Mouse (Mus musculus): ENCODE results near the gene Mrto4. TPM values are rescaled to one million over a fixed set of nuclear protein-coding genes. Genes with fewer than 3 reads are reported as not detected.
"Not testable (repeated sequence)": the region's sequence is repeated elsewhere in the genome, so short reads cannot be mapped to it uniquely, and the experiment has no call there.

Gene Mrto4
- 53.7 and 69.6 TPM in 2 replicates for total RNA-seq (2014; rRNA removed)
- 75.5 and 80.7 TPM in 2 replicates for polyA plus RNA-seq (2015; fragmentation: Nextera tagmentation; extraction: Ambion mirVana)

- H3K27me3 ChIP-seq (ENCODE audit: insufficient read depth, low read length), result no peaks in the 10 kb centered on the region
- DNase-seq, result peak; percentile 90
- peaks cover 12% of the 10 kb centered on the region; the same call in 1 of the 2 replicates for H3K4me1 ChIP-seq (ENCODE audit: insufficient read depth)
- TF ChIP-seq CTCF (IDR thresholded peaks at IDR 0.05; ENCODE audit: low read depth), result no peak
- peak; percentile 98 for ATAC-seq
- peak within 1 kb of the TSS; percentile 57 for H3K4me3 ChIP-seq (ENCODE audit: low read depth, low read length)
- peaks cover 39% of the 10 kb centered on the region for H3K36me3 ChIP-seq (ENCODE audit: insufficient read depth)
- under 1% methylated on average over 64 of the region's 64 CpGs for WGBS
- peak within 1 kb of the TSS; percentile 75 for H3K4me2 ChIP-seq (ENCODE audit: low read depth)
- H3K9me3 ChIP-seq (ENCODE audit: low read length), result no peaks in the 10 kb centered on the region
- peak within 1 kb of the TSS; percentile 92 for H3K27ac ChIP-seq (ENCODE audit: low read depth, low read length)
- peak within 1 kb of the TSS; percentile 83 for H3K9ac ChIP-seq
These were observed at the start of gene Mrto4, which contains the start of the genes Emc1 and Ubr4 for GRCm38 (mm10) chr4:139351931-139352711. Mrto4 (minus strand) TSS chr4:139352576. Emc1 (plus strand) TSS chr4:139352587. Ubr4 (plus strand) TSS chr4:139352609.

- Histone ChIP-seq H3K4me3 (ENCODE audit: low read depth, low read length) (no peak overlapping the region), H3K9me3 (ENCODE audit: low read length) (no peaks in the 10 kb centered on the region), H3K27ac (ENCODE audit: low read depth, low read length) (no peak overlapping the region), H3K4me1 (ENCODE audit: insufficient read depth) (no peaks in the 10 kb centered on the region), H3K9ac (no peak overlapping the region), H3K36me3 (ENCODE audit: insufficient read depth) (peaks cover 90% of the 10 kb centered on the region), H3K27me3 (ENCODE audit: insufficient read depth, low read length) (no peaks in the 10 kb centered on the region), H3K4me2 (ENCODE audit: low read depth) (no peak overlapping the region)
- no peak for TF ChIP-seq CTCF (IDR thresholded peaks at IDR 0.05; ENCODE audit: low read depth)
- 97% methylated on average over 5 of the region's 5 CpGs for WGBS
- ATAC-seq, result no peak
- no peak for DNase-seq
These were observed 48.1 kb upstream of the Mrto4 start for GRCm38 (mm10) chr4:139400487-139400886.

- H3K36me3 ChIP-seq (ENCODE audit: insufficient read depth), result peaks cover 90% of the 10 kb centered on the region
- no peaks in the 10 kb centered on the region for H3K27me3 ChIP-seq (ENCODE audit: insufficient read depth, low read length)
- 65% methylated on average over 2 of the region's 2 CpGs for WGBS
- no peak overlapping the region for H3K27ac ChIP-seq (ENCODE audit: low read depth, low read length)
- no peaks in the 10 kb centered on the region for H3K4me1 ChIP-seq (ENCODE audit: insufficient read depth)
- no peak overlapping the region for H3K4me2 ChIP-seq (ENCODE audit: low read depth)
- no peak overlapping the region for H3K4me3 ChIP-seq (ENCODE audit: low read depth, low read length)
- DNase-seq (no peak), ATAC-seq (no peak)
- TF ChIP-seq CTCF (IDR thresholded peaks at IDR 0.05; ENCODE audit: low read depth), result no peak
- H3K9ac ChIP-seq, result no peak overlapping the region
- H3K9me3 ChIP-seq (ENCODE audit: low read length), result no peaks in the 10 kb centered on the region
These were observed 43.1 kb upstream of the Mrto4 start for GRCm38 (mm10) chr4:139395431-139395830.

GRCm38 (mm10) chr4:139389557-139389956 is 37.2 kb upstream of the Mrto4 start:
- DNase-seq (no peak), ATAC-seq (no peak)
- Histone ChIP-seq H3K36me3 (ENCODE audit: insufficient read depth) (peaks cover 48% of the 10 kb centered on the region), H3K4me3 (ENCODE audit: low read depth, low read length) (no peak overlapping the region), H3K9ac (no peak overlapping the region), H3K9me3 (ENCODE audit: low read length) (no peaks in the 10 kb centered on the region), H3K27me3 (ENCODE audit: insufficient read depth, low read length) (no peaks in the 10 kb centered on the region), H3K4me1 (ENCODE audit: insufficient read depth) (no peaks in the 10 kb centered on the region), H3K27ac (ENCODE audit: low read depth, low read length) (no peak overlapping the region), H3K4me2 (ENCODE audit: low read depth) (no peak overlapping the region)
- WGBS, result 86% methylated on average over 4 of the region's 4 CpGs
- TF ChIP-seq CTCF (IDR thresholded peaks at IDR 0.05; ENCODE audit: low read depth), result no peak

- WGBS, result 62% methylated on average over 6 of the region's 6 CpGs
- TF ChIP-seq CTCF (IDR thresholded peaks at IDR 0.05; ENCODE audit: low read depth), result no peak
- ATAC-seq (no peak), DNase-seq (no peak)
- peaks cover 25% of the 10 kb centered on the region for H3K36me3 ChIP-seq (ENCODE audit: insufficient read depth)
- H3K4me3 ChIP-seq (ENCODE audit: low read depth, low read length), result no peak overlapping the region
- H3K27ac ChIP-seq (ENCODE audit: low read depth, low read length), result no peak overlapping the region
- H3K27me3 ChIP-seq (ENCODE audit: insufficient read depth, low read length), result no peaks in the 10 kb centered on the region
- H3K4me1 ChIP-seq (ENCODE audit: insufficient read depth), result no peaks in the 10 kb centered on the region
- no peak overlapping the region for H3K4me2 ChIP-seq (ENCODE audit: low read depth)
- H3K9me3 ChIP-seq (ENCODE audit: low read length), result no peaks in the 10 kb centered on the region
- H3K9ac ChIP-seq, result no peak overlapping the region
These were observed 34.5 kb upstream of the Mrto4 start for GRCm38 (mm10) chr4:139386869-139387319.

- not testable (repeated sequence) for H3K4me1 ChIP-seq (ENCODE audit: insufficient read depth); H3K27me3 ChIP-seq (ENCODE audit: insufficient read depth, low read length); DNase-seq; H3K4me3 ChIP-seq (ENCODE audit: low read depth, low read length); ATAC-seq; H3K9ac ChIP-seq; H3K9me3 ChIP-seq (ENCODE audit: low read length); H3K27ac ChIP-seq (ENCODE audit: low read depth, low read length); H3K4me2 ChIP-seq (ENCODE audit: low read depth)
- WGBS, result 90% methylated on average over 5 of the region's 5 CpGs
- peaks cover 14% of the 10 kb centered on the region for H3K36me3 ChIP-seq (ENCODE audit: insufficient read depth)
These were observed 33.5 kb upstream of the Mrto4 start for GRCm38 (mm10) chr4:139385841-139386240.

- Histone ChIP-seq H3K4me1 (ENCODE audit: insufficient read depth) (peaks cover 5% of the 10 kb centered on the region; the same call in 1 of the 2 replicates), H3K9me3 (ENCODE audit: low read length) (no peaks in the 10 kb centered on the region), H3K27ac (ENCODE audit: low read depth, low read length) (no peak overlapping the region), H3K27me3 (ENCODE audit: insufficient read depth, low read length) (no peaks in the 10 kb centered on the region), H3K36me3 (ENCODE audit: insufficient read depth) (no peaks in the 10 kb centered on the region), H3K4me2 (ENCODE audit: low read depth) (no peak overlapping the region; the same call in 1 of the 2 replicates), H3K9ac (no peak overlapping the region), H3K4me3 (ENCODE audit: low read depth, low read length) (no peak overlapping the region)
- WGBS, result 84% methylated on average over 7 of the region's 7 CpGs
- ATAC-seq (no peak), DNase-seq (no peak)
- TF ChIP-seq CTCF (IDR thresholded peaks at IDR 0.05; ENCODE audit: low read depth), result no peak
These were observed 29.9 kb upstream of the Mrto4 start for GRCm38 (mm10) chr4:139382231-139382630.

Data from forebrain, postnatal 0 days (tissue).